Mouse (Mus musculus) T-helper 17 cell (primary cell): ENCODE data around the gene Chek2.
"Not testable (repeated sequence)": the region's sequence is repeated elsewhere in the genome, so short reads cannot be mapped to it uniquely, and the experiment has no call there.

Experiments used
- in situ Hi-C, 2 experiments: fragments of 300-600 bp; cut with MboI, MseI; formaldehyde crosslinking; loops; 1 replicate in 1 of 2; 2 replicates in 1 of 2; pipeline ENCODE4 v1.15.1; 2025; ENCODE audit warnings: high pct_unique_total_duplicates in 2 of 2

Gene Chek2

DNA sequence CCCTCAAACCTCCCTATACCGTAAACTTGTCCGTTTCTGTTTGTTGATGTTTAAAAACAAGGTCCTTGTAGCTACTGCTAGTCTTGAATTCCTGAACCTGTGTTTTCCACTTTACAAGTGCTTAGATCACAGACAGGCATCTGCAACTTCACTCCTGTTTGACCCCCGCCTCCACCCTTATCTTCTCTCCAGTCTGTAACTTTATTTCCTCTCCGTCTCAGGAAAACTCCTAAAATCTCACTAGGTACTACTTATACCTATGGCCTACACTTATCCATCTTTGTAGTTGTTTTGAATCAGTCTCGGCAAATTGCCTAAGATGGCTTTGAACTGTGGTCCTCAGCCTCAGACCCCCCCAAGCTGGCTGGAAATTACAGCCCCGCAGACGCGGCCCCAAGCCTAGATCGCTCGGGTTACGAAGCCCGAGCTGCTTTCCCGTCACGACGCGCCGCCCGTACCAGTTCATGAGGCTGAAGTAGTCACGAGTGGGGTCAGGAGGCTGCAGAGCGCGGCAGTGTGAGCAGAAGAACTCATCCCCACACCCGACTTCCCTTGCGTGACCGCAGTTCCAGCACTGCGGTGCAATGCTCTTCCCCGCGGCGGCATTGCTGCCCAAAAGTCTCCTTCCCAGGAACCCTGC is 621 bp upstream of the Chek2 start:
- in situ Hi-C loops, result loop anchor here in 1 of 2 experiments (5.0 kb wide), 1 partner anchor 57 kb away; the partner anchor contains the start of gene Pus1

- in situ Hi-C loops, result loop anchor here in 1 of 2 experiments (5.0 kb wide), 1 partner anchor 63 kb away; no protein-coding TSS in a partner anchor
These were observed 686 bp downstream of the Chek2 start for GRCm38 (mm10) chr5:110840465-110840864.

GRCm38 (mm10) chr5:110841046-110841862 is 1.5 kb downstream of the Chek2 start:
- in situ Hi-C loops, result loop anchor here in 1 of 2 experiments (5.0 kb wide), 1 partner anchor 64 kb away; no protein-coding TSS in a partner anchor

DNA sequence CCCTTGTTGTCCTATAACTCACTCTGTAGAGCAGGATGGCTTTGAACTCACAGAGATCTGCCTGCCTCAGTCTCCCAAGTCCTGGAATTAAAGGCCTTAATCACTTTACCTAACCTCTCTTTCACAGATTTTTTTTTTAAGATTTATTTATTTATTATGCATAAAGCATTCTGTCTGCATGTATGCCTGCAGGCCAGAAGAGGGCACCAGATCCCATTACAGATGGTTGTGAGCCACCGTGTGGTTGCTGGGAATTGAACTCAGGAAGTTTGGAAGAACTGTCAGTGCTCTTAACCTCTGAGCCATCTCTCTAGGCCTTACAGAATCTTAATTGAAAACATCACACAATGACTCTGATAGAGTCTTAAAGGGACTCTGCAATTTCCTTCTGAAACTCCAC is 13.2 kb downstream of the Chek2 start:
- in situ Hi-C loops, result no loop called here

DNA sequence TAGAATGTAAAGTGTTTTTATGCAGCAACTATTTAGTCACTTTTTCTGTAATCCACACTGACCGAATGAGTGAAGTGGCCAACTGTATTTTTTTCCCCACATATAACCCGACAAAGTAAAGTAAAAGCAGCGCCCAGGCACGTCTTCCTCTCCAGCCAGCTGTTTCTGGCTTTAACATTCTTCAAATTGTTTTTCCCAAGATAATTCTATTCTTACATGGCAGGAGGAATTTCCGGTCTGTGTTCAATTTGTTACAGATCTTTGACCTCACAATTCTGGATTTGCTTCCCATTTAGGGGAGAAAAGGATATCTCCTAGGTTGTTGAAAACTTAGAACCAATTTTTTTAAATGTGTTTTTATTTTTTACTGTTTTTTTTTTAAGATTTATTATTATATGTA is 17.3 kb downstream of the Chek2 start:
- in situ Hi-C loops, result no loop called here

- in situ Hi-C loops, result no loop called here
These were observed 19.4 kb downstream of the Chek2 start for GRCm38 (mm10) chr5:110859013-110859650.

DNA sequence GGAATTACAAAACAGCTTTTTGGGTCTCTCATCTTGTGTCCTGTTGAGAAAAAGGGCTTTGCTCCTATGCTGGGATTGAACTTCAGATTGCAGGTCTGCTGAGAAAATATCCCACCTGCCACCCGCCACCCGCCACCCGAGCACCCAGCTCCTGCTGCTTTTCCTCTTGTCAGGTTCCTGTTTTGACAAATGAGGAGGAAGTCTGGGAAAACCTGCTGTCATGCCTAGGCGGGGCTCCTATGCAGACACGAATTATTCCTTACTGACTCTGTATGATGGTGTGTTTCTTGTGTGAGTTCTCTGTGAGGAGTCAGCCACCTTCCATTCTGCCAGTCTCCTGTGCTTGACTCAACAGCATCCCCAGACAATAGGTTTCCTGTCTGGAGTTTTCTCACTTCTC is 20.7 kb downstream of the Chek2 start:
- in situ Hi-C loops, result no loop called here

DNA sequence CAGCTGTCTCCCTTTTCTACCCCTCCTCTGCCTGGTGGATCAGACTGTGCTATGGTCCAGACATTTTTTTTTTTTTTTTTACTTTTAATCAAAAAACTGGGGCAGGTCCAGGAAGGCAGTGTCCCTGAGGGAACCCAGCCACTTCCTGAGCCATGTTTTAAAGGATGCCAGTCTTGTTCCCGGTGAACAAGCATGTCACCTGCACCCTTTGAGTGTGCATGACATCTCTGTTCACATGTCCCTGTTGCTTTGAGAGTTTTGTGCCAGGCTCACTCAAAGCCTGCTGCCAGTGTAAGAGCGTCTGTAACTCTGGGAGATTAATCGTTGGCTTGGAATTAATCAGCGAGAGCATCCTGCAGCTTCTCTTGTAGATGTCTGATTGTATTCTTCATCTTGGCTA is 28.7 kb downstream of the Chek2 start:
- in situ Hi-C loops, result no loop called here

DNA sequence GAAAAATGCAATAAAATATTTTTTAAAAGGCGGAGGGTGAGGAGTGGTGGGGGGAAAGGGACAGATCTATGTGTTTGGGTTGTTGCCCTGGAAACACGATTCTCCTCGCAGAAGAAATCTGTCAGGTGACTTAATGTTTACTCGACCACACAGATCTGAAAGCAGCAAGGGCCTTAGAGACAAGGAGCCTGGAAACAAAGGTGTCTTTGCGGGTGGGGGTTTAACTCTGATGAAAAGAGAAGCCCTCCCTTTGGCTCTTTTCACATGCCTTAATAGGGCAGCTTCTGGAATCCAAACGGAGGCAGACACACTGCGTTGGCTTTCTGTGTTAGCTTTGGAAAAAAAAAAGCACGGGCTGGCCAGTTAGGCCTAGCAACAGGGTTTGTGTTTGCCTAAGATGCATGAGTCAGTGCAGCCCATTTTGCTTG is 29.5 kb downstream of the Chek2 start:
- in situ Hi-C loops, result no loop called here

DNA sequence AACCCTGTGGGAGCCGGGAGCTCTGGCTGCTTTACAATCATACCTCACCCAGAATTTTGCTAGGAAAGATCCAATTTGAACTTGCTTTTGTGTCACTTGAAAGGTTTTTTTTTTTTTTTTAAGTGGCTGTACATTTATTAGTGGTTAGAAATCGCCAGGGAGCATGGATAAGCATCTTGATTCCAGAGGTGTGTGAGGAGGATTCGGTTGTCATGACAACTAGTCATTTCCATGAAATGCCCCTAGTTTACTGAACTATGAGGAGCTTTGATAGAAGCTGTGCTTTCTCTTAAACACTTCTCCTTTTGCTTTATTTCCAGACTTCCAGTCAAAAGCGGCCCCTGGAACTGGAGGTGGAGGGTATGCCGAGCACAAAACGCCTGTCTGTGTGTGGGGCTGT is 33.4 kb downstream of the Chek2 start:
- in situ Hi-C loops, result no loop called here

DNA sequence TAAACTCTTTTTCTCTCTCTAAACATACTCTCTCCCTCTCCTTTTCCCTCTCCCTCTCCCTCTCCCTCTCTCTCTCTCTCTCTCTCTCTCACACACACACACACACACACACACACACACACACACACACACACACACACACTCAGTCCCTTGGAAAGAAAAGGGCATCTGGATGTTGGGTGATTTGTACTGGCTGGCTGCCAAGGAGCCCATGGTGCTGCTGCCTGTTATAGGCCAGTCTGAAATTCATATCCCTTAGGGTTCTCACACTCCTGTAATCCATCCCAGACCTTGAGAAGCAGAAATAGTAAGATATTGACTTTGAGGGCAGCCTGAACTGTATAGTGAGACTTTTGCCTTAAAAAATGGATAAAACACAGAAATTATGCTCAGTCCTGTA is 34.9 kb downstream of the Chek2 start:
- in situ Hi-C loops, result no loop called here

- in situ Hi-C loops, result no loop called here
These were observed 35.5 kb downstream of the Chek2 start for GRCm38 (mm10) chr5:110875286-110875685.

- in situ Hi-C loops, result no loop called here
These were observed 38.1 kb downstream of the Chek2 start for GRCm38 (mm10) chr5:110877666-110878505.

GRCm38 (mm10) chr5:110878526-110878925 is 38.7 kb downstream of the Chek2 start:
- in situ Hi-C loops, result not testable (repeated sequence)

DNA sequence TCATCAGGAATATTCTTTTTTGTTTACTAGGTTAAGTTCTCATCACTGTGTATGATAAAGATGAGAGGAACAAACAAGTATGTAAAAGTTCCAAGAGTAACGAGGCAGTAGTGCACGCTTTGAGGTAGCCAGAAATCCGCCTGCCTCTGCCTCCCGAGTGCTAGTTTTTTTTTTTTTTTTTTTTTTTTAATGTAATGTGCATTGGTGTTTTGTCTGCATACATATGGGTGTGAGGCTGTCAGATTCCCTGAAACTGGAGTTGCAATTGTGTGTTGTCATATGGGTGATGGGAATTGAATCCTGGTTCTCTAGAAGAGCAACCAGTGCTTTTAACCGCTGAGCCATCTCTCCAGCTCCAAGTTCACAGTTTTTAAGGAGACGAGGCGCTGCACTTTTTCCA is 39.3 kb downstream of the Chek2 start:
- in situ Hi-C loops, result no loop called here

DNA sequence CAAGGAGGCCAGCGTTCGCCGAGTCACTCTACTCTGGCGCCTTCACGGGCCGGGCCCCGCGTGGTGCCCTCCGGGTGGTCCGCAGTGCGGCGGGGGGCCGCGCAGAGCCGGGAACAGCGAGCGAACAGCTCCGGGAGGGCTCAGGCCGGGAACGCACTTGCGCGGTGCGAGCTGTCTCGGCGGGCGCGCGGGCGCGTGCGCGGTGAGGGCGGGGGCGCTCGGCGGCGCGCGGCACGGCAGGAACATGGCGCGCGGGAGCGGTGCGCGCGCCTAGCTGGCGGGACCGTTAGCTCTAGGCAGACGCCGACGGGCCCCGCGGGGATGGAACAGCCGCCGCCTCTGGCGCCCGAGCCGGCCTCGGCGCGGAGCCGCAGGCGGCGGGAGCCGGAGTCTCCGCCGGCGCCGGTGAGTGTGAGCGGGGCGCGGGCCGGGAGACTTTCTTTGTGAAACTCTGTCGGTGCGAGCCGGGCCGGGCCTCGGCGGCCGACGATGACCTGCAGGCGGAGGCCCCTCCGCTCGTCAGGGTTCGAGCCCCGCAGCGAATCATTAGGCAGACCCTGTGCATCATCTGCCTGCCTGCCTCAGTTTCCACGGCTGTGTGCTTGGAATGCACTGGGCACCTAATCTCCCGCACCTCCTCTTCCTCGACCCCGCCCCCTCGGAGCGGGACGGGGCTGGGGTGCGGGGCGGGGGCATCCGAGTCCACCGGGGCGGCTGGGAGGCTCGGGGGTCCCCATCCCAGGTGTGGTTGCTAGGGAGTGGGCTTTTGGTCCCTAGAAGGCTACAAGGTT is 40.0 kb downstream of the Chek2 start, which contains the start of gene Ttc28:
Ttc28 (plus strand) TSS at position 220 of the 791 bp plus-strand sequence.
- in situ Hi-C loops, result no loop called here

DNA sequence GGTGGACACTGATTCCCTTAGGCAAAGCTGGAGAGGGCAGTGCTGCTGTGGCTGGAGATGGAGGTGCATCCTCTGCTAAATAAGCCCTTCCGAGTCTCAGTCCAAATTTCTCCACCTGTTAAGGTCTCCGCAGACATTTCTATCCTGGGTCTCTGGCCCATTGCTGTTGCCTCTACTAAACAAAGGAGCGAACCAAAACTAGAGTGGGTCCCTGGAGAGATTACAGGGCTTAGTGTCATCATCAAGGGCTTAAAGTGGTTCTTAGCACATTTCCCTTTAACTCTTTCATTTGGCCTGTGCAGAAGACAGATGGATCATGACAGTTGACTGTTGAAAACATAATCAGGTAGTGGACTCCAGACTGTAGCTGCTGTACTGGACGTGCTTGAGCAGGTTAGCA is 48.8 kb downstream of the Chek2 start:
- in situ Hi-C loops, result no loop called here

GRCm38 (mm10) chr5:110889945-110890344 is 50.2 kb downstream of the Chek2 start:
- in situ Hi-C loops, result no loop called here

DNA sequence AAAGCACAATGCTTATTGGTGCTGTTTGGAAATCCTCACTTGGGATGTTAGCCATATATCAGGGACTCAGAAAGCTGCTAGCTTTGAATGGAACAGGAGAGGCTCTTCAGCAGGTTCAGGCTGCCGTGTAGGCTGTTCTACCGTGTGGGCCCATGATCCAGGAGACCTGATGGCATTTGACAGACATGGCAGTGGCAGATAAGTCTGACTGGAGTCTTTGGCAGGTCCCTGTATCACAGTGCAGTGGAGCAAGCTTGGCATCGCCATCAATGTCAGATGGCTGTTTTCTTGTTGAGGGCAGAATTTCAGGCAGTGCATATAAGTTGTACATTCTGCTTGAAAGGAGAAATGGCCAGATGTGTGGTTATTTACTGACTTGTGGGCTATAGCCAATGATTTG is 50.8 kb downstream of the Chek2 start:
- in situ Hi-C loops, result no loop called here

- in situ Hi-C loops, result no loop called here
These were observed 57.5 kb downstream of the Chek2 start for GRCm38 (mm10) chr5:110897114-110897788.
